Mouse (Mus musculus) retina, postnatal 1 day (tissue): ENCODE measurements around the gene Triobp.
A peak's percentile ranks its signal among the peaks of the same experiment; 100 is the strongest.
"Not testable (repeated sequence)": the region's sequence is repeated elsewhere in the genome, so short reads cannot be mapped to it uniquely, and the experiment has no call there.

Experiments used
- DNase-seq: peaks from one replicate; pipeline ENCODE4 v3.0.0-alpha.2; 2012

Triobp gene

DNA sequence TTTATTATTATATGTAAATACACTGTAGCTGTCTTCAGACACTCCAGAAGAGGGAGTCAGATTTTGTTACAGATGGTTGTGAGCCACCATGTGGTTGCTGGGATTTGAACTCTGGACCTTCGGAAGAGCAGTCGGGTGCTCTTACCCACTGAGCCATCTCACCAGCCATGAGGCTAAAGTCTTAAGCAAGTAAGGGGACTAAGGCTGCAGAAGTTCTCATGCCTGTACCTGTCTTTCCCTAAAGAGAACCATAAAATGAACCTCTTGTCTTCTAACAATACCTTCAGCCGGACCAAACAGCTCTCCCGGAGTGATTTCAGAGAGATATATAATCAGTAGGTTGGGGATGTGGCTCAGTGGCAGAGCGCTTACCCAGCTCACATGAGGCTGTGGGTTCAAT, 84.4 kb downstream of the Triobp start:
- DNase-seq: not testable (repeated sequence)

DNA sequence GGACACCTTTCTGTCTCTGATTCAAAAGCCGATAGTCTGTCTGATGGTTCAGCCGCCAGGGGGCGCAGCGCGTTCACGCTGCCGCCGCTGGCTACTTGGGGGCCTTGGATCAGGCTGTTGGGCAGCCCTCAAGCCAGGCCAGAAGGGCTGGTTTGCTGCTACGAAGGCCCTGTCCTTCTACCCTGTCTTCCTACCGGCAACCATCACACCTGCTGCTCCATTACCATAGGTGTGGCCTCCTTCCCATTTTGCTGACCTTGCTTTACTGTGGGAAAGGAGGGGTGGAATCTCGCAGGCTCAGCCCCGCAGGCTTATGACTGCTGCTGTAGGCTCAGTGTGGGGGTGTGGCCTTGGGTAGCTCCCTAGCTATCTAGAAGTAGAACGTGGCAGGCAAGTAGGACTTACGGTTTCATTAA, 90.4 kb downstream of the Triobp start:
- peak; percentile 79 for DNase-seq

DNA sequence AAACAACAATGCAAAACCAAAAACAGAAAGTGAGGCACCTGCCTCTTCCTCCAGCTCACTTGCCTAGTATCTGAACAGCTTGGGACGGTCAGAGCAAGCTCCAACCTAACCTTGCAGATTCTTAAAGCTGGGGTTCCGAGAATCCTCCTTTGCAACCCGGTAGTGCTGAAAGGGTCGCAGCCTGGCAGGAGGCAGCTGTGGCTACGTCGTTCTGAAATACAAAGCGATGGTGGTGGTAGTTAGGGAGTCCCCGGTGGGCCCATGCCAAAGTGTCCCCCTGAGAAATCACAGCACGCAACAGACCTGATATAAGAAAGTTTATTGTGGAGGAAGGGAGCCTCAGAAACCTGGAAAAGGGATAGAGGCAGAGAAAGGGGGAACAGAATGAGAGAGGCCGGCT, 90.8 kb downstream of the Triobp start:
- no peak for DNase-seq

DNA sequence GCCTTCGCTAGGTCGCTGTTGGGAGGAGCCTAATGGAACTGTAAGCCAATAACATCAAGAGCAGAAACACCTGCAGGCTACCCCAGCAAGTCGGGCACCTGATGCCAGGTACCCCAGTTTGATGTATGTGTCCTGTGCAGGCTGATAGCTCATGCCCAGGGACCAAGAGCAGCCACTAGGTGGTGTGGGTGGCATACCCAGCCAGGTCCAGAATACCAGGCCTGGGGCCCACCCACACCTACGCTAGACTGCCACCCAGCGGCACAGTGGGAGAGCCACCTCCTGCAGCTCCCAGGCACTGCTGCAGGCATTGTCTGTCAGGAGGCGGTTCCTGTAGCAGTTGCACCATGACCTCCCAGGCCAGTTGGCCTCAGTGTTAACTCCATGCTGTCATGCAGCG, 91.3 kb downstream of the Triobp start:
- DNase-seq: peak; percentile 89

DNA sequence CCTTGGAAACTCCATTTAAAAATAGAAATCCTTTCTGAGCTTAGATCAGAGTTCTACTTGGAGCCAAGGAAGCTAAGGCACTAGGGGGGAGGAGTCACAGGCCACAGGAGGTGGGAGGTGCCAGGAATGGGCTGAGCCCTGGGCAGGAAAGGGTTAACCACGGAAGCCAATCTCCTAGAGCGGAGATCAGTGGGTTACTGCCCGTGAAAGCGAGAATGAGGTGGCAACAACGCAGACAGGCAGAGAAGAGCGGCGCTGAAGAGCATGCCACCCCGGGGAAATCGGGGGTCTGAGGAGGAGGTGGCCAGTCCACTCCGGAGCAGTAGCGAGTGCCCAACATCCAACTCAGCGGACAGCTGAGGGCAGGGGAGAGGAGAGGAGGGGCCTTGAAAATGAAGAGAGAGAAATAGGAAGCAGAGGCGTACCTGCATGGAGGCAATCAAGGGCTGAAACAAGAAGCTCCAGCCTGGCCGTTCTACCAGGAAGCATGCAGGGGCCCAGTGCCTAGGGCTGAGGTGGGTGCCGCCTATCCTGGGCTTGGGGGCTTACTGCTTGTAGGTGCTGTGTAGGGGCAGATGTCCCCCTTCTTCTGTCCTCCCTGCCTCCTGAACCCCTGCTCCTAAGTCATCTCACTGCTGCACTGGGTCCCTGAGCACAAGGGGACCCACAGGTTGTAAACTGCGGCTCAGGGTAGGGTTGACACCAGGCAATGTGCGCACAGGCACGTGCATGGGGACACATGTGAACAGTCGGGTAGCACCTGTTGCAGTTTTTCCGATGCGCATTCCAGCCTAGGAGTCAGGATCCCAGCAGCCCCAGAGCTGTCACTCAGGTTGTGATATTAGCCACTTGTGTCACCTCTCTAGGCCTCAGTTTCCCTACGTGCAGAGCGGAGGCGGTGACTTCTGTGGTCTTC, 93.2 kb downstream of the Triobp start:
- peak; percentile 65 for DNase-seq

DNA sequence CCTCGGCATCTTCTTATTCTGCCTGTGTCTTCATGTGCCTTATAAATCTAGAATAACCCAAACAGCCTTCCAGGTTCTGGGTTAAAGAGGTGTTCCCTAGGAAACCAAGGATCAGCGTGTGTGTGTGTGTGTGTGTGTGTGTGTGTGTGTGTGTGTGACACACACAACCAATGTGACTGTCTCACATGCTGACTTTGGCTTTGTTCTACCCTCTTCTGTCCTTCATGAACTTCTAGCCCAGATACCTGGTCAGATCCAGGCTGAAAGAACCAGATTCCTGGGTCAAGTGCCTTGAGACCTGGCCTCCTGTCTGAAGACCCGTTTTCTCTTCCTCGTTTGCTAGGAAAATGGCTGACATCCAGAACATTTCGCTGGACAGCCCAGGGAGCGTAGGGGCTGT, 94.1 kb downstream of the Triobp start, which contains the start of gene Galr3:
Gene Galr3, plus strand, starts transcription at position 301 of the 400 bp plus-strand sequence.
- no peak for DNase-seq

DNA sequence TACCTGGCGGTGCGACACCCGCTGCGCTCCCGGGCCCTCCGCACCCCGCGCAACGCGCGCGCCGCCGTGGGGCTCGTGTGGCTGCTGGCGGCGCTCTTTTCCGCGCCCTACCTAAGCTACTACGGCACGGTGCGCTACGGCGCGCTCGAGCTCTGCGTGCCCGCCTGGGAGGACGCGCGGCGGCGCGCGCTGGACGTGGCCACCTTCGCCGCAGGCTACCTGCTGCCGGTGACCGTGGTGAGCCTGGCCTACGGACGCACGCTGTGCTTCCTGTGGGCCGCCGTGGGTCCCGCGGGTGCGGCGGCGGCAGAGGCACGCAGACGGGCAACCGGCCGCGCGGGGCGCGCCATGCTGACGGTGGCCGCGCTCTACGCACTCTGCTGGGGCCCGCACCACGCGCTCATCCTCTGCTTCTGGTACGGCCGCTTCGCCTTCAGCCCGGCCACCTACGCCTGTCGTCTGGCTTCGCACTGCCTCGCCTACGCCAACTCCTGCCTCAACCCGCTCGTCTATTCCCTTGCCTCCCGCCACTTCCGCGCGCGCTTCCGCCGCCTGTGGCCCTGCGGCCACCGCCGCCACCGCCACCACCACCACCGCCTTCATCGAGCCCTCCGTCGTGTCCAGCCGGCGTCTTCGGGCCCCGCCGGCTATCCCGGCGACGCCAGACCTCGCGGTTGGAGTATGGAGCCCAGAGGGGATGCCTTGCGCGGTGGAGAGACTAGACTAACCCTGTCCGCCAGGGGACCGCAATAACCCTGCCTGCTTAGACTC, 95.4 kb downstream of the Triobp start:
- peak; percentile 65 for DNase-seq

DNA sequence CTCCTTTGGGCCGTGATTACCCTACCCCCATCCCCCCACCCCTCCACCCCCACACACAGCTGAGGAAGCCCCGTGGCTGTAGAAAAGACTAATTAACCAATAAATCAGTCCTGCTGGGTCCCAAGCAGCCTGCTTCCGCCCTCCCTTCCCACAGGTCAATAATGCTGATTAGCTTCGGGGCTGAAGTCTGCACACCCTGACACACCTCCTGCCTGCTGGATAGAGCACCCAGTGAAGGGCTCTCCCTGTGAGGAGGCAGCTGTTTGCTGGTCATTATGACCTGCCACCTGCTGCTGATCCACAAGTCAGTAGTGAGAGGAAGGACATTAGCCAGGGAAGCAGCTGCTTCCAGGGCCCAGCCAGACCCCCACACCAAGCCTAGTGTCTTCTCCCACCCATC, 97.3 kb downstream of the Triobp start:
- DNase-seq: peak; percentile 84

DNA sequence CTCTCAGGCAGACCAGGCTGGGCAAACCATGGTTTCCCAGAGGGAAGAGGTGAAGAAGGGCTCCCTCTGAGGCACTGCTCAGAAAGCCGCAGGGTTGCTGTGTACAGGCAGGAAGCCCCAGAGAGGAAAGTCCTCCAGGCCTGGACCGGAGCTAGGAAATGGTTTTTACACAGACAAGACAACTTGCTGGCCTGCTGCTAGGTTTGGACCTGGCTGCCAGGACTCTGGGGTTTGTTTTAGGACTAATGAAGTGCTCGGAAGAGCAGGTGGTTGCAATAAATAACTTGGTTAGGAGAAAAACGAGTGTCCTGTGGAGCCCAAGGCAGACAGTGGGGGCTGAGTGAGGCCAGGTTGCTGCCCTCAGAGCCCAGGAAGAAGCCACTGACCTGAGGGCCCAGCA, 100.7 kb downstream of the Triobp start:
- no peak for DNase-seq

DNA sequence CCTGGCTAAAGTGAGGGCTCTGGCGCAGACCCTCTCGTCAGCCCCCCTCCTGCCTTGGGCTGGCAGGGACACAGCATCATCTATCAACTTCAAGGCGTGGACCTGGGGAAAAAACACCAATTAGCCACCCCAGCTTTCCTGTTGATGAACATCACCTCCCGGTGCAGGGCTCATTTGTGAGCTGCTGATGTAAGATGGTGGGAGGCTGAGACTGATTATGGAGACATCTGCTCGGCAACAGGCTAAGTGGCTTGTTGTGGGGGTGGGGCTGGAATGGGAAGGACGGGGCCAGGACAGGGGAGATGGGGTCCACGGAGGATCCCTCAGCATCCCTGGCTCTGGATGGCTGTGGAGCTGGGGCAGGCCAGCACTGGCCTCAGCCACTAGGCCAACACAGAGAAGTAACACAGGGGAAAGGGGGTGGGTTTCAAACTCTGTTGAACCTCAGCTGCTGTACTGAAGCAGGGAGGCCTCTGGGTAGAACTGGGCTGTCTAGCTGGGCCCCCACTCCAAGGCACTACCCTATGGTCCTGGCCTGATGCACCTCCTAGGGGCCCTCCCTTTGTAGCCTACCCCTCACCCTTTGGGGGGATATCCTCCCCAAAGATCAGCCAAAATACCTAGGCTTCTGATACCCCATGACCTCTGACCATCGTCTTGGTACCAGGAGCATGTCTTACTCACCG, 102.8 kb downstream of the Triobp start:
- peak; percentile 69 for DNase-seq

DNA sequence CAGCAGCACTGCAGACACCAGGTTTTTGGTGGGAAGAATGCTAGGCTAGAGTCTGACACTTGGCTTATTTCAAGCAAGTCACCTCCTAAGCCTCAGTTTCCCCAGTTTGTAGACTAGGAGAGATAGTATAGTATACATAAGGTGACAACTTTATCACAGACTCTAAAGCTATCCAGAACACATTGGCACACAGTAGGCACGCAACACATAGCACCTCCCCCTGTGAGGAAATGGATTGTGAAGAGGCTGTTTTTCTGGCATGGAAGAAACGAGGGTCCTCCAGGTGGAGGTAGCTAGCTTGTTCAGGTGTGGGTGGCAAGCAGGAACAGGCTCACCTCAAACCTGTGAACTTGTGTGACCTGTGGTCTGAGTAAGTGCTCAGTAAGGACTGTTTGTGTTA, 103.4 kb downstream of the Triobp start:
- DNase-seq: no peak

DNA sequence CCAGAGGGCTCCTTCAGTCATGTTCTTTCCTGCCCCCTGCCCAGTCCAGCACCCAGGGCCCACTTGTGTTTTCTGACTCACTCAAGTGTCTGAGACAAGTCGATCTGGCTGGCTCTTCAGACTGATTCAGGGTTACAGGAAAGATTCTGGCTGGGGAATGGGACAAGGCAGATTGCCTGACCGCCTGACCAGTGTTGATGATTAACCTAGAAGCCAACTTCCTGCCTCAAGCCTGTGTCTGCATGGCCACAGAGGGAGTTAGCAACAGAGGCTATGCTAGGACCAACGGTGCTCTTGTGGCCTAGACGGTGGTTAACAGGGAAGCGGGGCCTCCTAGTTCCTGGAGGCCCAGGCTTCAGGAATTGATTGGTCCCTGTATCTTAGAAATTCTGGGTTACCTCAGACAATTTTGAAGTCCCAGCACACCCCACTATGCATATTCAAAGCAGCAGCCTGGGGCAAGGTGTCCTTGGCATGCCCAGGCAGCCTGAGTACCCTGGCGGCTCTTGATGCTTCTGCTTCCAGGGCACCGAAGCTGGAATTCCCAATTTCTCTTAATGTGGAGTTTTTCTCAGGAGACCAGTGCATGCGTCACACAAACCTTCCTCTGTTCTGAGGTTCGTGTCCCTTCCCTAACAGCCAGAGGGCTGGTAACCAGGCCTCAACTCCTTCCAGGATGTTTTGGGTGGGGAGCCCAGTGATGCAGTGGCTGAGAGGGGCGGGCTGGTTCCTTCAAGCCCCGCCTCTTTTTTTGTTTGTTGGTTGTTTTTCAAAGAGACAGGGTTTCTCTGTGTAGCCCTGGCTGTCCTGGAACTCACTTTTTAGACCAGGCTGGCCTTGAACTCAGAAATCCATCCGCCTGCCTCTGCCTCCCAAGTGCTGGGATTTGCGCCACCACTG, 104.2 kb downstream of the Triobp start:
- DNase-seq: no peak

DNA sequence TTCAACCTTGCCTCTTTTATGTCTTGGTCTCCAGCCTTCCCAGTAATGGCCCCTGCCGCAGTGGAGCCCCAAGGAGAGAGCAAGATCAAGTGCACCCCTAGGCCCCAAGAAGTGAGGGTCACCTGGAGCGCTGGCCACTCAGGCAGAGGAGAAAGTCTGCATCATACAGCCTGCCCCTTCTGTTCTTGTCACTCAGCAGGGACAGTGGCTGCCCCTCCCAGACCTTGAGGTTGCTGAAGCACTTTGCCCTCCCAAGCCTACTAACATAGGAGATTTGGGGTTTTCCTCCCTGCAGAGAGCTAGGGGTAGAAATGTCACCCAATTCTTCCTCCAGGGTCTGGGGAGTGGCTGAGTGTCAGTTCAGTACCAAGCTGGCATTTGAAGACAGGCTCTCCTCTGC, 104.8 kb downstream of the Triobp start:
- no peak for DNase-seq
